ENCODE assay signal across 33 mouse cellular contexts in genomic region chr5:130395142-130395541, GRCm38 (mm10). TPM values are rescaled to one million over a fixed set of nuclear protein-coding genes. Genes with fewer than 3 reads are reported as not detected.
DNase-seq lines count a peak whose midpoint lies in the region; ATAC-seq and TF ChIP-seq lines count a peak whose summit lies in the region.
"Had no signal": no experiment of that assay in that cellular context is flagged by ENCODE, and none has a peak within 500 bp of the region (broad histone marks: within the 10 kb centered on the region; RNA-seq: fewer than 3 reads in every experiment).

No protein-coding gene starts in this region.

- no peaks in the 10 kb centered on the region for H3K36me3 ChIP-seq in hindbrain, postnatal 0 days (ENCODE audit: insufficient read depth, low read length)
- no peaks in the 10 kb centered on the region for H3K36me3 ChIP-seq in hindbrain, embryonic 11.5 days (ENCODE audit: control insufficient read depth, insufficient read depth, low read length)
- H3K36me3 ChIP-seq in embryonic facial prominence, embryonic 10.5 days (replicated peaks): no peaks in the 10 kb centered on the region
- no peaks in the 10 kb centered on the region for H3K36me3 ChIP-seq in neural tube, embryonic 14.5 days (ENCODE audit: control insufficient read depth, insufficient read depth, low read length)
- H3K36me3 ChIP-seq: embryonic facial prominence, embryonic 12.5 days; kidney, embryonic 15.5 days; limb, embryonic 10.5 days; limb, embryonic 15.5 days; liver, embryonic 13.5 days; midbrain, embryonic 13.5 days had no signal

- H3K4me2 ChIP-seq in hindbrain, postnatal 0 days (ENCODE audit: low read depth, low read length): no peak overlapping the region
- H3K4me2 ChIP-seq in hindbrain, embryonic 11.5 days (replicated peaks; ENCODE audit: low read depth, low read length): no peak overlapping the region
- no peak overlapping the region for H3K4me2 ChIP-seq in neural tube, embryonic 14.5 days (ENCODE audit: low read depth, low read length)
- H3K4me2 ChIP-seq: embryonic facial prominence, embryonic 12.5 days; heart, embryonic 11.5 days; kidney, embryonic 15.5 days; limb, embryonic 15.5 days; liver, embryonic 13.5 days; midbrain, embryonic 13.5 days had no signal

- 38% methylated on average over 6 of the region's 6 CpGs for WGBS in cerebellum, adult 2 months
- WGBS in hindbrain, postnatal 0 days: 66% methylated on average over 6 of the region's 6 CpGs
- WGBS in hindbrain, embryonic 11.5 days: 83% methylated on average over 6 of the region's 6 CpGs
- 78% methylated on average over 6 of the region's 6 CpGs for WGBS in embryonic facial prominence, embryonic 10.5 days
- WGBS in neural tube, embryonic 14.5 days: 67% methylated on average over 6 of the region's 6 CpGs

- no peak overlapping the region for H3K9ac ChIP-seq in hindbrain, postnatal 0 days (replicated peaks; ENCODE audit: low read length)
- H3K9ac ChIP-seq in hindbrain, embryonic 11.5 days (ENCODE audit: low read depth, low read length): no peak overlapping the region
- no peak overlapping the region for H3K9ac ChIP-seq in neural tube, embryonic 14.5 days (replicated peaks; ENCODE audit: low read depth, low read length)
- H3K9ac ChIP-seq: embryonic facial prominence, embryonic 12.5 days; kidney, embryonic 15.5 days; limb, embryonic 15.5 days; liver, embryonic 13.5 days; midbrain, embryonic 13.5 days had no signal

- ATAC-seq in hindbrain, postnatal 0 days: no peak
- ATAC-seq in hindbrain, embryonic 11.5 days (ENCODE audit: low FRiP score): no peak
- no peak for ATAC-seq in neural tube, embryonic 14.5 days (ENCODE audit: low read depth)
- ATAC-seq: CD4-positive, CD25-positive, alpha-beta regulatory T cell, adult 4 months; forebrain, embryonic 16.5 days; inflammation-experienced regulatory T-cells, adult 6 months; lung, postnatal 0 days; midbrain, embryonic 13.5 days had no signal

- no peak for TF ChIP-seq POLR2A in cerebellum, adult 2 months (IDR thresholded peaks at IDR 0.05; ENCODE audit: borderline replicate concordance, insufficient read depth, low read length)

- H3K4me3 ChIP-seq in cerebellum, adult 2 months (replicated peaks; ENCODE audit: insufficient read depth, low read depth, low read length): no peak overlapping the region
- no peak overlapping the region for H3K4me3 ChIP-seq in hindbrain, postnatal 0 days (ENCODE audit: low read length)
- H3K4me3 ChIP-seq in hindbrain, embryonic 11.5 days (ENCODE audit: low read depth, low read length): no peak overlapping the region
- no peak overlapping the region for H3K4me3 ChIP-seq in embryonic facial prominence, embryonic 10.5 days
- no peak overlapping the region for H3K4me3 ChIP-seq in neural tube, embryonic 14.5 days (ENCODE audit: low read depth, low read length)
- H3K4me3 ChIP-seq: embryonic facial prominence, embryonic 12.5 days; gastrocnemius, adult 2 months; kidney, embryonic 15.5 days; limb, embryonic 10.5 days; limb, embryonic 15.5 days; liver, embryonic 13.5 days; midbrain, embryonic 13.5 days had no signal

- no peaks in the 10 kb centered on the region for H3K9me3 ChIP-seq in hindbrain, postnatal 0 days (ENCODE audit: low read length)
- no peaks in the 10 kb centered on the region for H3K9me3 ChIP-seq in hindbrain, embryonic 11.5 days (ENCODE audit: control insufficient read depth, low read length)
- no peaks in the 10 kb centered on the region for H3K9me3 ChIP-seq in embryonic facial prominence, embryonic 10.5 days
- no peaks in the 10 kb centered on the region for H3K9me3 ChIP-seq in neural tube, embryonic 14.5 days (ENCODE audit: control insufficient read depth, low read length)
- H3K9me3 ChIP-seq: embryonic facial prominence, embryonic 12.5 days; kidney, embryonic 15.5 days; limb, embryonic 10.5 days; limb, embryonic 15.5 days; liver, embryonic 13.5 days; midbrain, embryonic 13.5 days had no signal

- TF ChIP-seq CTCF in cerebellum, adult 2 months (IDR thresholded peaks at IDR 0.05; ENCODE audit: borderline replicate concordance, insufficient read depth, low read depth, low read length): no peak
- no peak for TF ChIP-seq CTCF in hindbrain, postnatal 0 days (IDR thresholded peaks at IDR 0.05; ENCODE audit: low read depth)

- H3K27me3 ChIP-seq in cerebellum, adult 2 months (ENCODE audit: control insufficient read depth, insufficient read depth, low read length): no peaks in the 10 kb centered on the region
- H3K27me3 ChIP-seq in hindbrain, postnatal 0 days (ENCODE audit: insufficient read depth, low read length): no peaks in the 10 kb centered on the region
- no peaks in the 10 kb centered on the region for H3K27me3 ChIP-seq in hindbrain, embryonic 11.5 days (ENCODE audit: control insufficient read depth, insufficient read depth, low read length)
- no peaks in the 10 kb centered on the region for H3K27me3 ChIP-seq in embryonic facial prominence, embryonic 10.5 days (replicated peaks; ENCODE audit: low read depth, poor library complexity, severe bottlenecking)
- no peaks in the 10 kb centered on the region for H3K27me3 ChIP-seq in neural tube, embryonic 14.5 days (ENCODE audit: control insufficient read depth, insufficient read depth, low read length)
- H3K27me3 ChIP-seq: embryonic facial prominence, embryonic 12.5 days; kidney, embryonic 15.5 days; limb, embryonic 15.5 days; liver, embryonic 13.5 days; midbrain, embryonic 13.5 days had no signal

- peaks cover 31% of the 10 kb centered on the region for H3K4me1 ChIP-seq in cerebellum, adult 2 months (ENCODE audit: control insufficient read depth, insufficient read depth, low read length)
- peaks cover 8% of the 10 kb centered on the region for H3K4me1 ChIP-seq in hindbrain, postnatal 0 days (ENCODE audit: insufficient read depth, low read length)
- no peaks in the 10 kb centered on the region for H3K4me1 ChIP-seq in hindbrain, embryonic 11.5 days (replicated peaks; ENCODE audit: control insufficient read depth, insufficient read depth, low read length)
- H3K4me1 ChIP-seq in embryonic facial prominence, embryonic 10.5 days: no peaks in the 10 kb centered on the region
- 0 out of 2 replicates have a peak, but pooled peaks cover 2% of the 10 kb centered on the region for H3K4me1 ChIP-seq in neural tube, embryonic 14.5 days (ENCODE audit: control insufficient read depth, insufficient read depth, low read length)
- H3K4me1 ChIP-seq: embryonic facial prominence, embryonic 12.5 days; limb, embryonic 15.5 days; liver, embryonic 13.5 days had no signal

- DNase-seq in cerebellum, adult 2 months: peak in 1 of 2 experiments; percentile 47
- DNase-seq in cerebellum, postnatal 14 days: no peak
- peak; percentile 18 for DNase-seq in hindbrain, postnatal 0 days (ENCODE audit: low spot score)
- no peak for DNase-seq in hindbrain, embryonic 11.5 days (ENCODE audit: low spot score)
- peak; percentile 9 for DNase-seq in embryonic facial prominence, embryonic 10.5 days (ENCODE audit: low spot score)
- DNase-seq in urinary bladder, adult 2 months (ENCODE audit: low spot score): no peak
- DNase-seq: cerebellum, postnatal 36 days; gastrocnemius, adult 2 months; gastrocnemius, postnatal 36 days; heart, adult 18-20 months; heart, postnatal 36 days; layer of hippocampus, postnatal 36 days; liver, embryonic 13.5 days; lung, adult 18-20 months; lung, postnatal 4 days; thymus, adult 2 months; thymus, postnatal 36 days had no signal

- peak overlapping the region; percentile 42; the same call in 1 of the 2 replicates for H3K27ac ChIP-seq in cerebellum, adult 2 months (ENCODE audit: insufficient read depth, low read length)
- peak overlapping the region; percentile 51; the same call in 1 of the 2 replicates for H3K27ac ChIP-seq in hindbrain, postnatal 0 days
- no peak overlapping the region for H3K27ac ChIP-seq in hindbrain, embryonic 11.5 days (ENCODE audit: low read depth, low read length)
- H3K27ac ChIP-seq in embryonic facial prominence, embryonic 10.5 days (replicated peaks): no peak overlapping the region
- H3K27ac ChIP-seq in neural tube, embryonic 14.5 days (ENCODE audit: low read depth, low read length): 0 out of 2 replicates have a peak overlapping the region, but pooled peaks have one; percentile 18
- H3K27ac ChIP-seq: embryonic facial prominence, embryonic 12.5 days; gastrocnemius, adult 2 months; kidney, embryonic 15.5 days; limb, embryonic 10.5 days; limb, embryonic 15.5 days; liver, embryonic 13.5 days; midbrain, embryonic 13.5 days had no signal

RNA-seq across cellular contexts. Expression of gene A330070K13Rik, which starts 10.7 kb away (rescaled TPM):
- polyA plus RNA-seq in cerebellum, adult 2 months (2012; rRNA removed): 1.4 and 1.8 TPM in 2 replicates
- not detected in 2 replicates for total RNA-seq in hindbrain, postnatal 0 days (2014; rRNA removed)
- polyA plus RNA-seq in hindbrain, postnatal 0 days (2015; fragmentation: Nextera tagmentation; extraction: Ambion mirVana): 0.73 TPM in 1 of 2 replicates, not detected in the other
- polyA plus RNA-seq in hindbrain, embryonic 11.5 days (2014; fragmentation: Nextera tagmentation; extraction: Ambion mirVana): not detected in 2 replicates
- not detected in 2 replicates for polyA plus RNA-seq in embryonic facial prominence, embryonic 10.5 days (2016; fragmentation: Nextera tagmentation; extraction: Ambion mirVana)
- 0.59 TPM in 1 of 2 replicates, not detected in the other for polyA plus RNA-seq in neural tube, embryonic 14.5 days (2014; fragmentation: Nextera tagmentation; extraction: Ambion mirVana)
- not detected in 2 replicates for polyA plus RNA-seq in urinary bladder, adult 2 months (2012; rRNA removed)
- total RNA-seq: gastrocnemius, adult 2 months; gastrocnemius, postnatal 36 days; heart, adult 18-20 months; heart, postnatal 36 days; left cerebral cortex, postnatal 10 days; megakaryocyte-erythroid progenitor cell, adult 5-6 weeks had no signal
- polyA plus RNA-seq: CD4-positive, CD25-positive, alpha-beta regulatory T cell, adult 4 months; embryonic facial prominence, embryonic 12.5 days; forebrain, embryonic 11.5 days; forebrain, embryonic 16.5 days; heart, embryonic 11.5 days; heart, embryonic 16.5 days; inflammation-experienced regulatory T-cells, adult 6 months; kidney, embryonic 15.5 days; limb, embryonic 10.5 days; limb, embryonic 15.5 days; liver, embryonic 13.5 days; lung, postnatal 0 days; midbrain, embryonic 13.5 days; neural tube, embryonic 11.5 days; thymus, adult 2 months had no signal

RNA-seq across cellular contexts. Expression of gene Caln1, which starts 25.9 kb away (rescaled TPM):
- 123 and 141 TPM in 2 replicates for polyA plus RNA-seq in cerebellum, adult 2 months (2012; rRNA removed)
- 52.0 and 55.9 TPM in 2 replicates for total RNA-seq in hindbrain, postnatal 0 days (2014; rRNA removed)
- polyA plus RNA-seq in hindbrain, postnatal 0 days (2015; fragmentation: Nextera tagmentation; extraction: Ambion mirVana): 55.0 and 55.4 TPM in 2 replicates
- 1.2 and 1.7 TPM in 2 replicates for polyA plus RNA-seq in hindbrain, embryonic 11.5 days (2014; fragmentation: Nextera tagmentation; extraction: Ambion mirVana)
- 0.27 and 0.89 TPM in 2 replicates for polyA plus RNA-seq in embryonic facial prominence, embryonic 10.5 days (2016; fragmentation: Nextera tagmentation; extraction: Ambion mirVana)
- polyA plus RNA-seq in neural tube, embryonic 14.5 days (2014; fragmentation: Nextera tagmentation; extraction: Ambion mirVana): 20.1 and 30.3 TPM in 2 replicates
- polyA plus RNA-seq in urinary bladder, adult 2 months (2012; rRNA removed): 0.06 TPM in 1 of 2 replicates, not detected in the other
- total RNA-seq: gastrocnemius, postnatal 36 days; heart, adult 18-20 months; heart, postnatal 36 days; megakaryocyte-erythroid progenitor cell, adult 5-6 weeks had no signal
- polyA plus RNA-seq: CD4-positive, CD25-positive, alpha-beta regulatory T cell, adult 4 months; inflammation-experienced regulatory T-cells, adult 6 months; liver, embryonic 13.5 days; lung, postnatal 0 days had no signal

Comparison
In these comparisons a context has a peak if more than half of its experiments do, and no peak if none do; other contexts are left out.
1. DNase-seq: peak in hindbrain, postnatal 0 days (single experiment) and embryonic facial prominence, embryonic 10.5 days (single experiment); none in cerebellum, postnatal 14 days (0 of 2), hindbrain, embryonic 11.5 days (single experiment) and urinary bladder, adult 2 months (single experiment).
2. H3K27ac ChIP-seq: peak in cerebellum, adult 2 months (single experiment), hindbrain, postnatal 0 days (single experiment) and neural tube, embryonic 14.5 days (single experiment); none in hindbrain, embryonic 11.5 days (single experiment) and embryonic facial prominence, embryonic 10.5 days (single experiment).